Mouse (Mus musculus) midbrain, embryonic 16.5 days (tissue): Measurements from ENCODE around the gene Stam2. TPM values are rescaled to one million over a fixed set of nuclear protein-coding genes. Genes with fewer than 3 reads are reported as not detected.

ENCODE experiments used
- ATAC-seq: fragments of 200-750 bp; cut with Nextera tagmentation; 2 replicates; pipeline ENCODE4 v1.8.0; 2017; ENCODE audit warnings: moderate TSS enrichment
- H3K27ac ChIP-seq: fragments of 300-500 bp; sonication (generic); 2 replicates; pipeline ENCODE4 v1.5.1; 2014; ENCODE audit warnings: mild to moderate bottlenecking, low read length, mixed read lengths
- H3K27me3 ChIP-seq: fragments of 300-500 bp; sonication (generic); 2 replicates; pipeline ENCODE4 v1.6.1; 2014; ENCODE audit warnings: low read depth, low read length, mixed read lengths; ENCODE audit not compliant: control insufficient read depth, insufficient read depth
- H3K36me3 ChIP-seq: fragments of 300-500 bp; sonication (generic); 2 replicates; pipeline ENCODE4 v1.6.1; 2014; ENCODE audit warnings: mild to moderate bottlenecking, low read length, moderate library complexity, mixed read lengths; ENCODE audit not compliant: control insufficient read depth, insufficient read depth
- H3K4me1 ChIP-seq: fragments of 300-500 bp; sonication (generic); 2 replicates; pipeline ENCODE4 v1.6.1; 2014; ENCODE audit warnings: mild to moderate bottlenecking, low read length, mixed read lengths; ENCODE audit not compliant: control insufficient read depth, insufficient read depth
- H3K4me2 ChIP-seq: fragments of 300-500 bp; sonication (generic); 2 replicates; pipeline ENCODE4 v1.6.1; 2014; ENCODE audit warnings: mild to moderate bottlenecking, low read length, mixed read lengths
- H3K4me3 ChIP-seq: fragments of 300-500 bp; sonication (generic); 2 replicates; pipeline ENCODE4 v1.5.1; 2014; ENCODE audit warnings: low read depth, mild to moderate bottlenecking, low read length, moderate library complexity, mixed read lengths
- H3K9ac ChIP-seq: fragments of 300-500 bp; sonication (generic); 2 replicates; pipeline ENCODE4 v1.6.1; 2014; ENCODE audit warnings: low read depth, low read length, mixed read lengths
- H3K9me3 ChIP-seq: fragments of 300-500 bp; sonication (generic); replicated peaks from 2 replicates; pipeline ENCODE4 v1.6.1; 2014; ENCODE audit warnings: mild to moderate bottlenecking, low read length, mixed read lengths; ENCODE audit not compliant: control insufficient read depth, poor library complexity, severe bottlenecking
- WGBS: fragments of 180-500 bp; shearing (Covaris S2); extraction: QIAGEN DNeasy Blood & Tissue Kit; methylation state at CpG from one replicate; pipeline ENCODE4 v1.1.7; 2014; 5-methylcytosine and 5-hydroxymethylcytosine counted together
- polyA plus RNA-seq: library from polyadenylated mRNA; unstranded; fragments of >200 nt; fragmentation: Nextera tagmentation; extraction: Ambion mirVana; gene quantifications from 2 replicates; pipeline ENCODE4 v1.2.1, GENCODE M21; 2015

Gene Stam2
- polyA plus RNA-seq, 1 experiment from 2014 or later: 41.1 TPM

GRCm38 (mm10) chr2:52763891-52764290 lies 21.8 kb upstream of the Stam2 start:
- Histone ChIP-seq H3K4me2 (no peak overlapping the region), H3K36me3 (no peaks in the 10 kb centered on the region), H3K27me3 (no peaks in the 10 kb centered on the region), H3K27ac (no peak overlapping the region), H3K4me3 (no peak overlapping the region), H3K9ac (no peak overlapping the region), H3K4me1 (peaks cover 3% of the 10 kb centered on the region; the same call in 1 of the 2 replicates), H3K9me3 (no peaks in the 10 kb centered on the region)
- WGBS: 86% methylated on average over 14 of the region's 14 CpGs
- no peak for ATAC-seq

GRCm38 (mm10) chr2:52763040-52763736 lies 21.1 kb upstream of the Stam2 start:
- peak overlapping the region; percentile 50 for H3K4me2 ChIP-seq
- ATAC-seq: peak; percentile 76
- no peak overlapping the region for H3K27ac ChIP-seq
- H3K9me3 ChIP-seq: no peaks in the 10 kb centered on the region
- 15% methylated on average over 12 of the region's 12 CpGs for WGBS
- H3K27me3 ChIP-seq: no peaks in the 10 kb centered on the region
- no peak overlapping the region for H3K9ac ChIP-seq
- H3K4me3 ChIP-seq: peak overlapping the region; percentile 21; the same call in 1 of the 2 replicates
- peaks cover 3% of the 10 kb centered on the region; the same call in 1 of the 2 replicates for H3K4me1 ChIP-seq
- H3K36me3 ChIP-seq: no peaks in the 10 kb centered on the region

- Histone ChIP-seq H3K9me3 (no peaks in the 10 kb centered on the region), H3K27me3 (no peaks in the 10 kb centered on the region), H3K4me2 (no peak overlapping the region), H3K4me1 (peaks cover 3% of the 10 kb centered on the region; the same call in 1 of the 2 replicates), H3K4me3 (no peak overlapping the region), H3K27ac (no peak overlapping the region), H3K36me3 (no peaks in the 10 kb centered on the region), H3K9ac (no peak overlapping the region)
- WGBS: 74% methylated on average over 7 of the region's 7 CpGs
- no peak for ATAC-seq
These were observed 20.4 kb upstream of the Stam2 start for GRCm38 (mm10) chr2:52762529-52762928.

- Histone ChIP-seq H3K4me1 (peaks cover 3% of the 10 kb centered on the region; the same call in 1 of the 2 replicates), H3K36me3 (no peaks in the 10 kb centered on the region), H3K4me2 (no peak overlapping the region), H3K4me3 (no peak overlapping the region), H3K9me3 (no peaks in the 10 kb centered on the region), H3K27me3 (no peaks in the 10 kb centered on the region), H3K27ac (no peak overlapping the region), H3K9ac (no peak overlapping the region)
- no peak for ATAC-seq
- WGBS: 34% methylated on average over 10 of the region's 10 CpGs
These were observed 16.5 kb upstream of the Stam2 start for GRCm38 (mm10) chr2:52758627-52759026.

GRCm38 (mm10) chr2:52756691-52757090 lies 14.6 kb upstream of the Stam2 start:
- H3K36me3 ChIP-seq: no peaks in the 10 kb centered on the region
- H3K4me1 ChIP-seq: no peaks in the 10 kb centered on the region
- no peak; the same call in 1 of the 2 replicates for ATAC-seq
- no peak overlapping the region for H3K9ac ChIP-seq
- H3K4me2 ChIP-seq: no peak overlapping the region
- WGBS: 21% methylated on average over 3 of the region's 3 CpGs
- H3K9me3 ChIP-seq: no peaks in the 10 kb centered on the region
- H3K4me3 ChIP-seq: no peak overlapping the region
- H3K27me3 ChIP-seq: no peaks in the 10 kb centered on the region
- no peak overlapping the region for H3K27ac ChIP-seq

- Histone ChIP-seq H3K36me3 (no peaks in the 10 kb centered on the region), H3K9me3 (no peaks in the 10 kb centered on the region), H3K4me2 (no peak overlapping the region), H3K4me1 (no peaks in the 10 kb centered on the region), H3K4me3 (no peak overlapping the region), H3K27me3 (no peaks in the 10 kb centered on the region), H3K27ac (no peak overlapping the region), H3K9ac (no peak overlapping the region)
- 26% methylated on average over 3 of the region's 3 CpGs for WGBS
- ATAC-seq: no peak
These were observed 11.7 kb upstream of the Stam2 start for GRCm38 (mm10) chr2:52753573-52754317.

- no peaks in the 10 kb centered on the region for H3K27me3 ChIP-seq
- no peak overlapping the region for H3K9ac ChIP-seq
- no peak overlapping the region for H3K4me2 ChIP-seq
- H3K4me3 ChIP-seq: no peak overlapping the region
- H3K4me1 ChIP-seq: peaks cover 5% of the 10 kb centered on the region; the same call in 1 of the 2 replicates
- no peaks in the 10 kb centered on the region for H3K9me3 ChIP-seq
- no peaks in the 10 kb centered on the region for H3K36me3 ChIP-seq
- ATAC-seq: no peak
- no peak overlapping the region for H3K27ac ChIP-seq
These were observed 2.0 kb upstream of the Stam2 start for GRCm38 (mm10) chr2:52744099-52744498.

GRCm38 (mm10) chr2:52741681-52742255 lies 313 bp downstream of the Stam2 start:
- Histone ChIP-seq H3K36me3 (no peaks in the 10 kb centered on the region), H3K27me3 (no peaks in the 10 kb centered on the region), H3K9ac (peak overlapping the region; percentile 77), H3K4me1 (peaks cover 5% of the 10 kb centered on the region; the same call in 1 of the 2 replicates), H3K4me2 (peak overlapping the region; percentile 71), H3K27ac (peak overlapping the region; percentile 96), H3K9me3 (no peaks in the 10 kb centered on the region), H3K4me3 (peak overlapping the region; percentile 81)
- WGBS: under 1% methylated on average over 52 of the region's 54 CpGs
- peak; percentile 95 for ATAC-seq

GRCm38 (mm10) chr2:52740596-52740995 lies 1.5 kb downstream of the Stam2 start:
- ATAC-seq: no peak
- H3K9me3 ChIP-seq: no peaks in the 10 kb centered on the region
- H3K27me3 ChIP-seq: no peaks in the 10 kb centered on the region
- peaks cover 5% of the 10 kb centered on the region; the same call in 1 of the 2 replicates for H3K4me1 ChIP-seq
- no peak overlapping the region for H3K9ac ChIP-seq
- no peak overlapping the region for H3K4me2 ChIP-seq
- WGBS: 85% methylated on average over 4 of the region's 4 CpGs
- no peaks in the 10 kb centered on the region for H3K36me3 ChIP-seq
- no peak overlapping the region for H3K4me3 ChIP-seq
- H3K27ac ChIP-seq: no peak overlapping the region
